Mouse (Mus musculus) CH12.LX (cell line): Measurements from ENCODE around the gene Ctla4. TPM values are rescaled to one million over a fixed set of nuclear protein-coding genes. Genes with fewer than 3 reads are reported as not detected.

ENCODE experiments used
- DNase-seq: peaks from one replicate; pipeline ENCODE4 v3.0.0-alpha.2; 2013; ENCODE audit errors: extremely low read depth
- H3K27ac ChIP-seq: 2 replicates; pipeline ENCODE4 v1.5.1; 2012; ENCODE audit warnings: low read depth, mild to moderate bottlenecking, control low read depth, moderate library complexity; ENCODE audit not compliant: insufficient read depth
- H3K27me3 ChIP-seq: replicated peaks from 2 replicates; pipeline ENCODE3; 2012; ENCODE audit warnings: inconsistent platforms
- H3K36me3 ChIP-seq, 2 experiments: replicated peaks in 1 of 2; 2 replicates each; pipeline versions ENCODE3 to v1.6.1; 2012; ENCODE audit warnings: inconsistent platforms in 1 of 2, low read length in 1 of 2, mild to moderate bottlenecking in 1 of 2, mixed read lengths in 1 of 2, moderate library complexity in 1 of 2; ENCODE audit not compliant: control insufficient read depth in 1 of 2, insufficient read depth in 1 of 2
- H3K4me1 ChIP-seq, 2 experiments: 2 replicates each; pipeline ENCODE4 v1.6.1; 2012; ENCODE audit warnings: inconsistent platforms in 1 of 2, moderate library complexity in 1 of 2; ENCODE audit not compliant: insufficient read depth in 2 of 2, control insufficient read depth in 1 of 2
- H3K4me2 ChIP-seq: 2 replicates; pipeline ENCODE4 v1.6.1; 2012; ENCODE audit warnings: low read depth, mild to moderate bottlenecking, control low read depth; ENCODE audit not compliant: poor library complexity, insufficient read depth, severe bottlenecking
- H3K4me3 ChIP-seq, 3 experiments: fragments of 150-350 bp in 1 of 3; sonication (generic) in 1 of 3; replicated peaks in 1 of 3; 2 replicates each; pipeline versions ENCODE3 to v1.5.1; 2011 to 2012; ENCODE audit warnings: low read depth in 2 of 3, low read length in 2 of 3, mild to moderate bottlenecking in 2 of 3, moderate library complexity in 2 of 3, control low read depth in 1 of 3, improper control_type of control experiment in 1 of 3, inconsistent platforms in 1 of 3, mixed read lengths in 1 of 3; ENCODE audit not compliant: poor library complexity in 1 of 3
- H3K79me2 ChIP-seq: replicated peaks from 2 replicates; pipeline ENCODE4 v1.6.1; 2012; ENCODE audit warnings: mild to moderate bottlenecking, moderate library complexity; ENCODE audit not compliant: control insufficient read depth, poor library complexity, insufficient read depth, severe bottlenecking; ENCODE audit errors: extremely low read depth
- H3K9ac ChIP-seq: 2 replicates; pipeline ENCODE4 v1.6.1; 2012; ENCODE audit warnings: low read depth, mild to moderate bottlenecking, control low read depth, moderate library complexity; ENCODE audit not compliant: insufficient read depth
- H3K9me3 ChIP-seq: replicated peaks from 2 replicates; pipeline ENCODE3; 2012; ENCODE audit warnings: low read length, inconsistent platforms, mixed read lengths
- BHLHE40 ChIP-seq: IDR thresholded peaks from 2 replicates; pipeline ENCODE4 v1.6.1; 2011; ENCODE audit warnings: mild to moderate bottlenecking, low read depth, low read length, improper control_type of control experiment
- ELF1 ChIP-seq: IDR thresholded peaks from 2 replicates; pipeline ENCODE4 v1.6.1; 2014; ENCODE audit warnings: low read depth, mild to moderate bottlenecking, inconsistent platforms, low read length, improper control_type of control experiment
- EP300 ChIP-seq: IDR thresholded peaks from 2 replicates; pipeline ENCODE4 v1.6.1; 2011; ENCODE audit warnings: low read length, improper control_type of control experiment
- ETS1 ChIP-seq: conservative IDR thresholded peaks from 2 replicates; pipeline ENCODE4 v1.6.1; 2012; ENCODE audit warnings: low read depth, mild to moderate bottlenecking, inconsistent platforms, low read length, improper control_type of control experiment, moderate library complexity
- HCFC1 ChIP-seq: IDR thresholded peaks from 2 replicates; pipeline ENCODE4 v1.6.1; 2012; ENCODE audit warnings: low read depth, mild to moderate bottlenecking, inconsistent platforms, low read length, improper control_type of control experiment
- IRF4 ChIP-seq: IDR thresholded peaks from 2 replicates; pipeline ENCODE4 v1.6.1; 2014; ENCODE audit warnings: low read depth, mild to moderate bottlenecking, inconsistent platforms, low read length, improper control_type of control experiment
- JUND ChIP-seq: conservative IDR thresholded peaks from 2 replicates; pipeline ENCODE4 v1.6.1; 2011; ENCODE audit warnings: low read depth, low read length, improper control_type of control experiment
- KAT2A ChIP-seq: IDR thresholded peaks from 2 replicates; pipeline ENCODE4 v1.6.1; 2012; ENCODE audit warnings: low read length, improper control_type of control experiment, inconsistent platforms; ENCODE audit not compliant: insufficient replicate concordance
- MAX ChIP-seq: IDR thresholded peaks from 2 replicates; pipeline ENCODE4 v1.6.1; 2011; ENCODE audit warnings: low read length, improper control_type of control experiment
- MAZ ChIP-seq: IDR thresholded peaks from 2 replicates; pipeline ENCODE4 v1.6.1; 2012; ENCODE audit warnings: low read depth, mild to moderate bottlenecking, inconsistent platforms, low read length, improper control_type of control experiment, moderate library complexity
- MEF2A ChIP-seq: IDR thresholded peaks from 2 replicates; pipeline ENCODE4 v1.6.1; 2014; ENCODE audit warnings: low read depth, mild to moderate bottlenecking, inconsistent platforms, low read length, improper control_type of control experiment, borderline replicate concordance
- MYC ChIP-seq: IDR thresholded peaks from 2 replicates; pipeline ENCODE4 v1.6.1; 2011; ENCODE audit warnings: low read depth, mild to moderate bottlenecking, improper control_type of control experiment, low read length
- NRF1 ChIP-seq: IDR thresholded peaks from 2 replicates; pipeline ENCODE4 v1.6.1; 2014; ENCODE audit warnings: low read depth, mild to moderate bottlenecking, inconsistent platforms, low read length, improper control_type of control experiment, moderate library complexity
- SMC3 ChIP-seq: IDR thresholded peaks from 2 replicates; pipeline ENCODE4 v1.6.1; 2011; ENCODE audit warnings: low read depth, low read length, improper control_type of control experiment
- TCF12 ChIP-seq: IDR thresholded peaks from 2 replicates; pipeline ENCODE4 v1.6.1; 2014; ENCODE audit warnings: low read depth, mild to moderate bottlenecking, inconsistent platforms, low read length, improper control_type of control experiment
- USF1 ChIP-seq: IDR thresholded peaks from 2 replicates; pipeline ENCODE4 v1.6.1; 2014; ENCODE audit warnings: low read depth, mild to moderate bottlenecking, inconsistent platforms, low read length, improper control_type of control experiment
- ZKSCAN1 ChIP-seq: IDR thresholded peaks from 2 replicates; pipeline ENCODE4 v1.6.1; 2012; ENCODE audit warnings: low read depth, inconsistent platforms, low read length, improper control_type of control experiment, borderline replicate concordance
- ZMIZ1 ChIP-seq: IDR thresholded peaks from 2 replicates; pipeline ENCODE4 v1.6.1; 2012; ENCODE audit warnings: low read depth, mild to moderate bottlenecking, inconsistent platforms, low read length, improper control_type of control experiment
- ZNF384 ChIP-seq: IDR thresholded peaks from 2 replicates; pipeline ENCODE4 v1.6.1; 2012; ENCODE audit warnings: low read depth, low read length, improper control_type of control experiment, inconsistent platforms
- dilution Hi-C: fragments of 300-500 bp; cut with MboI; formaldehyde crosslinking; loops from 2 replicates; pipeline ENCODE4 v1.14.3; 2020; ENCODE audit warnings: low sequenced_read_pairs; ENCODE audit not compliant: extremely low pct_unique_long_range_greater_than_20kb, extremely low pct_ligation_motif_present
- in situ Hi-C: fragments of 300-500 bp; cut with MboI; formaldehyde crosslinking; loops from 3 replicates; pipeline ENCODE4 v1.14.3; 2019; ENCODE audit warnings: low sequenced_read_pairs, low pct_ligation_motif_present, low pct_unique_long_range_greater_than_20kb, mixed read lengths
- polyA plus RNA-seq: library from polyadenylated mRNA; unstranded; fragments of >175 nt; gene quantifications from 2 replicates; pipeline ENCODE4 v1.2.1, GENCODE M21; 2012; ENCODE audit warnings: low read depth; ENCODE audit not compliant: insufficient read length
- total RNA-seq, 2 experiments: library from RNA; depleted of rRNA; stranded (reverse); fragments of 300-350 nt in 1 of 2; fragments of >200 nt in 1 of 2; gene quantifications; 2 replicates each; pipeline ENCODE4 v1.2.3; 2012 to 2014

Gene Ctla4
- total and polyA plus RNA-seq, 3 experiments: 11.6 to 54.7 (median 53.7) TPM

DNA sequence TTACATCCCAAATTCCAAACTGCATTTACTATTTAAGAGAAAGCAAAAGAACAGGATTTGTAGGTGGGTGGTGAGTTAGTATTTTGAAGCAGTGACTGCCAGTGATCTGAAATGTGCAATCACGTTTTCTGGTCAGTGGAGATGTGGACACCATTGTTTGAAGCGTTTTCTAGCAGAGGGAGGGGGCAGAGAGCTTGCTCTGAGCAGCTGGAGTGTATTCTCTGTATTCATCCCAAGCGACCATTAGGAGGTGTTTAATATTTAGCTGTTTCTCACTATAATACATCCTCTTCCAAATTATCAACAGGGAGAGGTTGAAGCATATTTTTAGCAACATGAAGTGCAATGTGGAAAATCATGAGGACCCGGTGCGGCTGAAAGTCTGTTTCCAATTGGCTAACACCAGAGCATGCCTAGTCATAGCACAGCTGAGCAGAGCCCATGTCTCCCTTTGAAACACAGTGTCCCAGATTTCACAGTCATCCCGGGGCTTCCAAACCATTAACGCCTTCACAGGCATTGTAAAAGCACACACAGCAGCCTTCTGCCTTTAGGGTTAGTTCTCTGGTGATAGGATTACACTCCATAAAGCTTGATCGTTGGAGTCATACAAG is 49.3 kb downstream of the Ctla4 start:
- no peak for DNase-seq
- Histone ChIP-seq H3K79me2 (no peaks in the 10 kb centered on the region), H3K4me2 (peak overlapping the region; percentile 85), H3K4me1 (peaks cover 20 to 54% of the 10 kb centered on the region in 2 experiments), H3K27ac (peak overlapping the region; percentile 13; the same call in 1 of the 2 replicates), H3K9me3 (no peaks in the 10 kb centered on the region), H3K36me3 (no peaks in the 10 kb centered on the region), H3K27me3 (no peaks in the 10 kb centered on the region), H3K9ac (peak overlapping the region; percentile 12), H3K4me3 (no peak overlapping the region)
- in situ Hi-C loops: no loop called here
- dilution Hi-C loops: no loop called here
- TF ChIP-seq IRF4: peak; percentile 44; the same call in 1 of the 2 replicates
- TF ChIP-seq MYC: peak; percentile 57; the same call in 1 of the 2 replicates
- TF ChIP-seq ELF1: no peak
- peak; percentile 30; the same call in 1 of the 2 replicates for TF ChIP-seq MAX
- TF ChIP-seq KAT2A: 0 out of 2 replicates have a peak, but pooled peaks have one; percentile 13
- TF ChIP-seq BHLHE40: 0 out of 2 replicates have a peak, but pooled peaks have one; percentile 5
- no peak for TF ChIP-seq MAZ
- TF ChIP-seq ZNF384: no peak
- TF ChIP-seq MEF2A: peak; percentile 81
- peak; percentile 63 for TF ChIP-seq NRF1
- TF ChIP-seq SMC3: no peak
- peak; percentile 66 for TF ChIP-seq EP300
- TF ChIP-seq USF1: no peak
- no peak for TF ChIP-seq ZMIZ1
- TF ChIP-seq ZKSCAN1: no peak
- 0 out of 2 replicates have a peak, but pooled peaks have one; percentile 25 for TF ChIP-seq TCF12
- no peak for TF ChIP-seq HCFC1
- peak; percentile 61 for TF ChIP-seq JUND
- peak; percentile 37; the same call in 1 of the 2 replicates for TF ChIP-seq ETS1
